26 mouse cellular contexts compared by ENCODE assay signal in genomic region chr16:41976897-41977296, GRCm38 (mm10).
"Had no signal": no experiment of that assay in that cellular context is flagged by ENCODE, and none has a peak within 500 bp of the region (broad histone marks: within the 10 kb centered on the region; RNA-seq: fewer than 3 reads in every experiment).

No protein-coding gene starts in this region.

- H3K4me1 ChIP-seq: heart, embryonic 10.5 days; heart, embryonic 12.5 days; hindbrain, embryonic 12.5 days; intestine, embryonic 15.5 days; kidney, embryonic 15.5 days; limb, embryonic 13.5 days; limb, embryonic 15.5 days had no signal

- ATAC-seq: hindbrain, embryonic 16.5 days; inflammation-experienced regulatory T-cells, adult 6 months; intestine, embryonic 15.5 days; intestine, postnatal 0 days had no signal

- H3K27ac ChIP-seq: gastrocnemius, adult 2 months; heart, embryonic 10.5 days; hindbrain, embryonic 10.5 days; hindbrain, embryonic 12.5 days; hindbrain, embryonic 14.5 days; intestine, embryonic 15.5 days; kidney, embryonic 15.5 days; kidney, postnatal 0 days; limb, embryonic 13.5 days; limb, embryonic 15.5 days had no signal

- H3K4me3 ChIP-seq: gastrocnemius, adult 2 months; heart, embryonic 10.5 days; heart, embryonic 12.5 days; hindbrain, embryonic 10.5 days; hindbrain, embryonic 12.5 days; intestine, embryonic 15.5 days; kidney, embryonic 15.5 days; limb, embryonic 13.5 days; limb, embryonic 15.5 days had no signal

- DNase-seq: gastrocnemius, adult 2 months; gastrocnemius, postnatal 10 days; gastrocnemius, postnatal 25 days; heart, adult 18-20 months; heart, postnatal 10 days; heart, postnatal 4 days; kidney, adult 18-20 months; kidney, adult 8-10 months; kidney, postnatal 14 days; kidney, postnatal 36 days; layer of hippocampus, adult 9-11 months; layer of hippocampus, postnatal 36 days; left cerebral cortex, postnatal 4 days had no signal
